Mouse (Mus musculus) layer of hippocampus, postnatal 14 days (tissue): ENCODE measurements around the gene Prr7. TPM values are rescaled to one million over a fixed set of nuclear protein-coding genes. Genes with fewer than 3 reads are reported as not detected.

Experiments
- DNase-seq, 2 experiments: peaks; one replicate each; pipeline ENCODE4 v3.0.0; 2021 to 2022; ENCODE audit warnings: low spot score in 2 of 2, mixed read lengths in 1 of 2
- total RNA-seq, 2 experiments: library from RNA; stranded (reverse); gene quantifications; 2 replicates each; pipeline ENCODE4 v1.2.3; 2021

The Prr7 gene
- total RNA-seq, 2 experiments from 2014 or later, result 89.9 to 92.7 TPM

- no peak for DNase-seq
These were observed 11.7 kb downstream of the Prr7 start for GRCm38 (mm10) chr13:55475750-55476149.

- no peak for DNase-seq
These were observed 12.2 kb downstream of the Prr7 start for GRCm38 (mm10) chr13:55476256-55476655.

GRCm38 (mm10) chr13:55477492-55477891 is 13.4 kb downstream of the Prr7 start:
- no peak for DNase-seq

- no peak for DNase-seq
These were observed 14.0 kb downstream of the Prr7 start for GRCm38 (mm10) chr13:55478036-55478435.

- DNase-seq, result no peak
These were observed 14.9 kb downstream of the Prr7 start for GRCm38 (mm10) chr13:55479008-55479407.

- no peak for DNase-seq
These were observed 15.9 kb downstream of the Prr7 start for GRCm38 (mm10) chr13:55479929-55480328.

GRCm38 (mm10) chr13:55482542-55482941 is 18.5 kb downstream of the Prr7 start:
- DNase-seq, result no peak

GRCm38 (mm10) chr13:55483071-55483470 is 19.0 kb downstream of the Prr7 start:
- no peak for DNase-seq

- peak; percentile 85 to 96 for DNase-seq
These were observed 19.5 kb downstream of the Prr7 start for GRCm38 (mm10) chr13:55483593-55483992.

GRCm38 (mm10) chr13:55484520-55485088 is 20.5 kb downstream of the Prr7 start:
- DNase-seq, result no peak

GRCm38 (mm10) chr13:55486029-55486794 is 22.1 kb downstream of the Prr7 start:
- no peak for DNase-seq

- DNase-seq, result no peak
These were observed 23.0 kb downstream of the Prr7 start for GRCm38 (mm10) chr13:55486916-55487577.

GRCm38 (mm10) chr13:55487578-55488498 is 23.8 kb downstream of the Prr7 start, which contains the start of gene Dbn1:
Dbn1 (minus strand) TSS chr13:55488111.
- DNase-seq, result no peak

- no peak for DNase-seq
These were observed 30.2 kb downstream of the Prr7 start for GRCm38 (mm10) chr13:55494257-55494656.

GRCm38 (mm10) chr13:55494883-55495621 is 31.0 kb downstream of the Prr7 start:
- DNase-seq, result peak; percentile 48 to 84

GRCm38 (mm10) chr13:55495702-55496101 is 31.6 kb downstream of the Prr7 start:
- no peak for DNase-seq

- DNase-seq, result no peak
These were observed 32.6 kb downstream of the Prr7 start for GRCm38 (mm10) chr13:55496661-55497060.

- no peak for DNase-seq
These were observed 34.8 kb downstream of the Prr7 start for GRCm38 (mm10) chr13:55498906-55499305.

GRCm38 (mm10) chr13:55500575-55500974 is 36.5 kb downstream of the Prr7 start:
- DNase-seq, result no peak

GRCm38 (mm10) chr13:55502405-55502804 is 38.3 kb downstream of the Prr7 start:
- DNase-seq, result no peak
